Mouse (Mus musculus) megakaryocyte, embryonic 14.5 days (primary cell): Measurements from ENCODE around the gene Usp42.

ENCODE experiments used
- FLI1 ChIP-seq: IDR thresholded peaks from 2 replicates; pipeline ENCODE4 v1.6.1; 2012; ENCODE audit warnings: low read length, inconsistent platforms, mixed read lengths
- GATA1 ChIP-seq: IDR thresholded peaks from 3 replicates; pipeline ENCODE4 v1.6.1; 2012; ENCODE audit warnings: mixed read lengths, low read length, inconsistent platforms, borderline replicate concordance

- TF ChIP-seq GATA1: no peak
- no peak for TF ChIP-seq FLI1
These were observed 52.4 kb downstream of the Usp42 start for GRCm38 (mm10) chr5:143679654-143680053.
